Mouse (Mus musculus) testis, adult 2 months (tissue): ENCODE data around the gene Spata2. TPM values are rescaled to one million over a fixed set of nuclear protein-coding genes. Genes with fewer than 3 reads are reported as not detected.

Source experiments
- H3K27ac ChIP-seq: fragments of 200-500 bp; 2 replicates; pipeline ENCODE4 v1.5.1; 2012; ENCODE audit warnings: low read depth, low read length; ENCODE audit not compliant: control insufficient read depth, insufficient read depth
- H3K27me3 ChIP-seq: fragments of 200-500 bp; 2 replicates; pipeline ENCODE4 v1.6.1; 2012; ENCODE audit warnings: mild to moderate bottlenecking, low read length, moderate library complexity; ENCODE audit not compliant: control insufficient read depth, insufficient read depth
- H3K36me3 ChIP-seq: fragments of 200-500 bp; 2 replicates; pipeline ENCODE4 v1.6.1; 2012; ENCODE audit warnings: mild to moderate bottlenecking, low read length; ENCODE audit not compliant: control insufficient read depth, insufficient read depth
- H3K4me1 ChIP-seq: fragments of 200-500 bp; 2 replicates; pipeline ENCODE4 v1.6.1; 2012; ENCODE audit warnings: low read length; ENCODE audit not compliant: control insufficient read depth, insufficient read depth
- H3K4me3 ChIP-seq: fragments of 200-500 bp; 2 replicates; pipeline ENCODE4 v1.5.1; 2012; ENCODE audit warnings: low read depth, mild to moderate bottlenecking, low read length, moderate library complexity, mixed read lengths; ENCODE audit not compliant: control insufficient read depth
- CTCF ChIP-seq: fragments of 200-500 bp; IDR thresholded peaks from 2 replicates; pipeline ENCODE4 v1.5.1; 2012; ENCODE audit warnings: low read depth, mild to moderate bottlenecking, inconsistent platforms, low read length, moderate library complexity; ENCODE audit not compliant: control insufficient read depth, insufficient read depth, insufficient replicate concordance
- POLR2A ChIP-seq: fragments of 200-500 bp; IDR thresholded peaks from 2 replicates; pipeline ENCODE4 v1.6.1; 2012; ENCODE audit warnings: low read depth, mild to moderate bottlenecking, inconsistent platforms, low read length, moderate library complexity; ENCODE audit not compliant: control insufficient read depth
- polyA plus RNA-seq: library from polyadenylated mRNA; depleted of rRNA; stranded (reverse); fragments of >200 nt; gene quantifications from 2 replicates; pipeline ENCODE4 v1.2.3, GENCODE M21; 2012

Spata2 gene
- polyA plus RNA-seq, 1 experiment = 14.9 TPM

- TF ChIP-seq CTCF = no peak
- no peak overlapping the region for H3K4me3 ChIP-seq
- H3K36me3 ChIP-seq = no peaks in the 10 kb centered on the region; the same call in 1 of the 2 replicates
These were observed 26.7 kb downstream of the Spata2 start for GRCm38 (mm10) chr2:167465951-167466350.

GRCm38 (mm10) chr2:167463802-167464201 lies 28.9 kb downstream of the Spata2 start:
- no peak overlapping the region for H3K27ac ChIP-seq
- H3K4me1 ChIP-seq = no peaks in the 10 kb centered on the region
- H3K4me3 ChIP-seq = no peak overlapping the region
- H3K36me3 ChIP-seq = no peaks in the 10 kb centered on the region; the same call in 1 of the 2 replicates
- H3K27me3 ChIP-seq = no peaks in the 10 kb centered on the region
- TF ChIP-seq POLR2A = no peak
- no peak for TF ChIP-seq CTCF

More at GRCm38 (mm10) chr2:167465951-167466350, 26.7 kb downstream of the Spata2 start:
- Histone ChIP-seq H3K27ac (no peak overlapping the region), H3K4me1 (no peaks in the 10 kb centered on the region), H3K27me3 (no peaks in the 10 kb centered on the region)

GRCm38 (mm10) chr2:167462954-167463353 lies 29.7 kb downstream of the Spata2 start:
- no peaks in the 10 kb centered on the region for H3K4me1 ChIP-seq
- TF ChIP-seq CTCF = peak; percentile 76; the same call in 1 of the 2 replicates
- TF ChIP-seq POLR2A = no peak
- no peak overlapping the region for H3K4me3 ChIP-seq
- H3K36me3 ChIP-seq = no peaks in the 10 kb centered on the region; the same call in 1 of the 2 replicates
- H3K27ac ChIP-seq = no peak overlapping the region
- H3K27me3 ChIP-seq = no peaks in the 10 kb centered on the region

GRCm38 (mm10) chr2:167459071-167459865 lies 33.4 kb downstream of the Spata2 start:
- Histone ChIP-seq H3K4me3 (no peak overlapping the region), H3K27ac (no peak overlapping the region), H3K4me1 (no peaks in the 10 kb centered on the region), H3K27me3 (no peaks in the 10 kb centered on the region), H3K36me3 (peaks cover 3% of the 10 kb centered on the region)
- TF ChIP-seq CTCF (no peak), POLR2A (no peak)

- Histone ChIP-seq H3K27ac (no peak overlapping the region), H3K36me3 (peaks cover 3% of the 10 kb centered on the region), H3K4me1 (no peaks in the 10 kb centered on the region), H3K4me3 (no peak overlapping the region), H3K27me3 (no peaks in the 10 kb centered on the region)
- no peak for TF ChIP-seq POLR2A
- TF ChIP-seq CTCF = no peak
These were observed 34.1 kb downstream of the Spata2 start for GRCm38 (mm10) chr2:167458548-167458947.

GRCm38 (mm10) chr2:167457213-167457612 lies 35.5 kb downstream of the Spata2 start:
- Histone ChIP-seq H3K27me3 (no peaks in the 10 kb centered on the region), H3K4me3 (no peak overlapping the region), H3K36me3 (peaks cover 3% of the 10 kb centered on the region), H3K27ac (no peak overlapping the region), H3K4me1 (no peaks in the 10 kb centered on the region)
- TF ChIP-seq CTCF = no peak
- no peak for TF ChIP-seq POLR2A

GRCm38 (mm10) chr2:167456361-167457020 lies 36.2 kb downstream of the Spata2 start:
- Histone ChIP-seq H3K36me3 (peaks cover 3% of the 10 kb centered on the region), H3K4me3 (no peak overlapping the region), H3K27ac (no peak overlapping the region), H3K27me3 (no peaks in the 10 kb centered on the region), H3K4me1 (no peaks in the 10 kb centered on the region)
- TF ChIP-seq CTCF = no peak
- TF ChIP-seq POLR2A = no peak
